Mouse (Mus musculus) MEL-GATA-1-ER (cell line): Measurements from ENCODE around the gene Hexim2.
A peak's percentile ranks its signal among the peaks of the same experiment; 100 is the strongest.

Experiments used
- DNase-seq: peaks from one replicate; pipeline ENCODE4 v3.0.0-alpha.2; 2012; ENCODE audit warnings: low read depth; ENCODE audit errors: extremely low read depth

Hexim2 gene

GRCm38 (mm10) chr11:103111881-103112551, 20.2 kb upstream of the Hexim2 start:
- no peak for DNase-seq

DNA sequence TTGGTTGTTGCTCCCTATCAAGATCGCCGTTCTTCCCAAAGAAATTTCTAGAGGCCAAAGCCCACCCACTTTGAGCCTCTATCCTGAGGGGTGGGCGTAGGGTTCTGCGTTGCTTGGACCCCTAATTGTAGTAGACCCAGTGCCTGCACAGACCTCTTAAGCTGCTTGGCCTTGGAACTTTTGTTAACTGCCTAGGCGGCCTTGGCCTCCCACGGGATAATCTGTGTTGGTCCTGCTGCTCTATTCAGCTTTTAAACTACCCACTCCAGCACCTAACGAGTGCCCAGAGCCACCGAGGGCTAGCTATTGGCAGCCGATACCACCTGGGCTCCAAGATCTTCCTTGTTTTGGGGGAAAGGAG, 19.7 kb upstream of the Hexim2 start:
- DNase-seq: no peak

GRCm38 (mm10) chr11:103113005-103113404, 19.2 kb upstream of the Hexim2 start:
- DNase-seq: no peak

GRCm38 (mm10) chr11:103113771-103114170, 18.5 kb upstream of the Hexim2 start:
- no peak for DNase-seq

- DNase-seq: peak; percentile 63
These were observed 17.8 kb upstream of the Hexim2 start for GRCm38 (mm10) chr11:103114270-103114943.

DNA sequence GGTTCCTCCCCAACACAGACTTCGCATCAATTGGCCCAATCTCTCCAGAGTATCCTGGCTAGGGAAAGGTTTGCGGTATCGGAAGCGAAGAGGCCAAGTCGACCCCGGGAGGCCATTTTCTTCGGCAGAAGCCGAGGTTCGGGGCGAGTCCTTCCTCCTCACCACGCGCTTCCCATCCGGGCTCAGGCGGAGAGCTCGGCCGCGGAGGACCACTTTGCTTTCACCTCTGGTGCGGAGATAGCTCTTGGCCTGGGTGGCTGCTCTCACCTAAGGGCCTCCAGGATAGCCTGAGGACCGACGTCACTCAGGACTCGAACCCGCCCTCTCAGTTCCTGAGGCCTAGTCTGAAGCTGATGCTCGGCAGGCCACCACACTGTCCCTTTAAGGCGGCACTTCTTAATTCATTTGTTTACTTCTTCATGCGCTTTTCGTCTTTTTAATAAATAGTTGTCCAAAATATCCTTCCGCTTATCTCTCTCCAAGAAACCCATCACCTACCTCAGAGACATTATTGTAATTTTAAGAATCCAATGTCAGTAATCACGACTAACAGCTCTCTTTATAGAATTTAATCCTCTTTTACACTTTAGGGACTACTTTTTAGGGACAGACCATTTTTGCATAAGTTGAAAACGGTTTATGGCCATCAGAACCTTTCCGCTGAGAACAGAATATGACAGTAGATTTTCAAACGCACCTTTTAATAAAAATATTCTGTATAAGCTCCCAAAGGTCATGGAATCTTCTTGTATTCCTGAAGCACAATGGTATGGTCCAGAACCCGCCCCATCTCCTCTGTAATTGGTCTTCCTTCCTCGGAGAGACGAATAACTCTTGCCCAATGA, 16.8 kb upstream of the Hexim2 start:
- peak; percentile 91 for DNase-seq

DNA sequence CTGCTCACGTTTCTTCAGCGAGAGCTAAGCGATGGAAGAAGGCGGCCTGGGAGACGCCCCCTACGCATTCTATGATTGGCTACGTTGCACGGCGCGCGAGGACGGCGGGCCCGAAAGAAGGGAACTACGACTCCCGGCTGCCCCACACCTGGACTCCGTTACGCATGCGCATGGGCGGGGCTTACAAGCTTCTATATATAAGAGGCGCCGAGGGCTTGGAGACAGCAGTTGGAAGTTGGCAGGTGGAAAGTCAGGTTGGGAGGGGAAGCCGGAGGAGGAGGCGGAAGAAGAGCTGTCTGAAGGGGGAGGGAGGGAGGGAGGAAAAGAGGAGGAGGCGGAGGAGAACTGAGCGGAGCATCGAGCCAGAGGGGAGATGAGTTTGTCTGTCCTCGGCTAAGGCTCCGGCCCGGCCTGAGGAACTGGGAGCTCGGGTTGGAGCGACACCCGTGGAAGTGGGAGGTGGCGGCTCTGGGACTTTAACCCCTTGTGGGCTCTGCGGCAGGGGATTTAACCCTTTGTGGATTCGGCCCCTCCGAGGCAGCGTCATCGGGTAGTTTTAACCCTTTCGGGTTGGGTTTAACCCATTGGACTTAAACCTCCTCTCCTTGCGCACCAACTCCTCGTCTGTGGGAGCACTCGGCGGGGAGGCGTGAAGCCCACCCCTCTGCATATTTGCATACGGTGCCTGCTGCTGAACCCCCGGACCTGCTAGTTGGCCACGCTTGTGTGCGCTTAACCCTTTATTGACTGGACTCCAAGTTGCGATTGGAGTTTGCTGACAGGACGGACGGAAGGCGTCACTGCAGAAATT, 16.0 kb upstream of the Hexim2 start, which contains the start of gene Hexim1:
Gene Hexim1 (plus strand): TSS at position 224 of the 811 bp plus-strand sequence.
- peak; percentile 98 for DNase-seq

DNA sequence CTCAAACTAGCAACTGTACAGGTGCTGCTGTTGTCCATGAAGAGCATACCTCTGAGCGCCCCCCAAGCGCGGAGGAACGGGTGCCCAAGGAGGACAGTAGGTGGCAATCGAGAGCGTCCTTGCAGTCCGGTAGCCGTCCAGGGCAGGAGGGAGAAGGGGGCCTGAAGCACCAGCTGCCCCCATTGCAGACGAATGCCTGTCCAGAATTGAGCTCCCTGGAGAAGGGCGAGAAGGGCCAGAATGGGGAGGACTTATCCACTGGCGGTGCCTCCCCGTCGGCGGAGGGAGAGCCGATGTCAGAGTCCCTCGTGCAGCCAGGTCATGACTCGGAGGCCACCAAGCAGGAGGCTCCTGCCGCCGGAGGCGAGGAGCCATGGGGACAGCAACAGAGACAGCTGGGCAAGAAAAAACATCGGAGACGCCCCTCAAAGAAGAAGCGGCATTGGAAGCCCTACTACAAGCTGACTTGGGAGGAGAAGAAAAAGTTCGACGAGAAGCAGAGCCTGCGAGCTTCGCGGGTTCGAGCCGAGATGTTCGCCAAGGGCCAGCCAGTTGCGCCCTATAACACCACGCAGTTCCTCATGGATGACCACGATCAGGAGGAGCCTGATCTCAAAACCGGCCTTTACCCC, 15.2 kb upstream of the Hexim2 start:
- peak; percentile 39 for DNase-seq

GRCm38 (mm10) chr11:103117591-103118009, 14.6 kb upstream of the Hexim2 start:
- DNase-seq: peak; percentile 24

- DNase-seq: no peak
These were observed 13.4 kb upstream of the Hexim2 start for GRCm38 (mm10) chr11:103118866-103119265.

- no peak for DNase-seq
These were observed 12.6 kb upstream of the Hexim2 start for GRCm38 (mm10) chr11:103119609-103120008.

DNA sequence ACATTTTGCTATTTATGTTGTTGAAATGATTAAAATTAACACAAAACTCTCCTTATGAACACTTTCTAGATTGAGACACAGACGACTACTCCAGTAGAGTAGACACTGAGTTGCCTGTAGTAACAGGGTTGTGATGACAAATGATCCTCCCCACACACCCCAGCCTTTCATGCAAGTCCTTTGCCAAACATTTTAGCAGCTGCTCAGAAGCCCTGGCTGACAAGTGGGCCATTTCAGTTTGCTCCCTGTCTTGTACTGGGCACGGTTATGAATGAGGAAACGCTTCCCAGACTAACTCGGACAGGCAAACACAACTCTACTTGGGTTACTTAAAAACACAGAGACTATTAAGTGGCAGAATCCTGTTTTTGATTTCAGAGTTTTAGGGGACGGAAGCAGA, 11.9 kb upstream of the Hexim2 start:
- no peak for DNase-seq

DNA sequence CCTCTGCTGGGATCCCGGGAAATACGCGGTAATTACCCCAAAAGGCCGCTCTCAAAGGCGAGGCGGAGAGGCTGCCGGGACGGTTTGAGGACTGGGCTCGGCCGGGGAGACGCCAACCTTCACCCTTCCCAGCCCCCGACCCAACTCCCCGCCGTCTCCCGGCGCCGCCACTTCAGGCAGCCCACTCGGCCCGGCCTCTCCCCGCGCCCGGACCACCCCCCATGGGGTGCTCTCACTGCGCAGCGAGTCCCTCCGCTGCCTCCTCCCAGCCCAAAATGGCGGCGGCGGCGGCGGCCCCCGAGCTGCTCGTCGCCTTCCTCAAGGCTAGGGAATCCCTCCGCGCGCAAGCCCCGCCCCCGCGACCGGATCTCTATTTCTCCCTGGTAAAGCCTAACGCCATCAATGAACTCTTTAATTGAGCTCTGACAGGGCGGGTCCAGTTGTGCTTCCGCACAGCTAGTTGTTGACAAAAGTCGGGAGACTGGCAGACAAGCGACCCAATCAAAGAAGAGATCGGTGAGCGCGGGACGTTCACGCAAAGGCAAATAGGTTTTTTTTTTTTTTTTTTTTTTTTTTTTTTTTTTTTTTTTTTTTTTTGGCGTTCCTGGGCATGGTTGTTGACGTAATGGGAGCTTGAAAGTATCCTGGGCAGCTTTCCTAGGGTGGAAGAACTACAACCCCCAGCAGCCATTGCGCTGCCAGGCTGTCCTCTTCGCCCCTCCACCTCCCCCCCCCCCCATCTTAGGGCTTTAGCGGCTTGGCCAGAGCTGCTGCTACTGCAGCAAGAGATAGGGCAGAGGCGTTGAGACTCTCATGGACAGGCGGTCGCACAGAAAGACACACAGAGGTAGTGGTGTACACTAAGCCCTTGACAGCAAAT, 587 bp downstream of the Hexim2 start:
- peak; percentile 100 for DNase-seq

DNA sequence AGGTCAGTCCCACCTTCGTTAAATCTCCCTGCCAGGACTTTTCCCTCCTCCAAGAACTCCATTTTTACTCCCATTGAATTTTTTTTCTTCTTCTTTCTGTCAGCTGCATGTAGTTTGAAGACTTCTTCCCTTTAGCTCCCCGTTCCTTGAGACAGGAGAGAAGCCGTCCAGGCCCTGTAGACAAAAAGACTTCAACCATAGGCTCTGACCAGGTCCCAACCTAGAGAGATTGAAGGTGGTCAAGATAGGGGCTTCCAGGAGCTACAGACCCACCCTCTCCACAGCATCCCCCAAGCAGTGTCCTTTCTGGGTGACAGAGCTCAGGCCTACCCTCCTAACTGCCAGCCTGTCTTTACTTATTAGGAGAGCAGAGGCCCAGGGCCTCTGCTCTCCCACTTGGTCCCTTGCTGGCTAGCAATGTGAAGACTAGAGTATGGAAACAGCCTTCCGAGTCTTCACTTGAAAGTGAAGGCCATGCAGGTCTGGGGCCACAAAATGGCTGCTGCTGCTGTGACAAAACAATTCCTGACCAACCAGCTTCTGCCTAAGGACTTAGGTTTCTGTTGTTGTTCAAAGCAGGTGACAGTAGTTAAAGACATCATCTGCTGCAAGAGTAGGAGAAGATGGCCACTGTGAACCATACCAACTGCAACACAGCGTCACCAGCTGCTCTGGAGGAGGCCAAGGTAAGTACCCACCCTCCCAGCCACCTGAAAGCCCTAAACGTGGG, 1.4 kb downstream of the Hexim2 start:
- no peak for DNase-seq

- no peak for DNase-seq
These were observed 2.0 kb downstream of the Hexim2 start for GRCm38 (mm10) chr11:103134221-103134620.

DNA sequence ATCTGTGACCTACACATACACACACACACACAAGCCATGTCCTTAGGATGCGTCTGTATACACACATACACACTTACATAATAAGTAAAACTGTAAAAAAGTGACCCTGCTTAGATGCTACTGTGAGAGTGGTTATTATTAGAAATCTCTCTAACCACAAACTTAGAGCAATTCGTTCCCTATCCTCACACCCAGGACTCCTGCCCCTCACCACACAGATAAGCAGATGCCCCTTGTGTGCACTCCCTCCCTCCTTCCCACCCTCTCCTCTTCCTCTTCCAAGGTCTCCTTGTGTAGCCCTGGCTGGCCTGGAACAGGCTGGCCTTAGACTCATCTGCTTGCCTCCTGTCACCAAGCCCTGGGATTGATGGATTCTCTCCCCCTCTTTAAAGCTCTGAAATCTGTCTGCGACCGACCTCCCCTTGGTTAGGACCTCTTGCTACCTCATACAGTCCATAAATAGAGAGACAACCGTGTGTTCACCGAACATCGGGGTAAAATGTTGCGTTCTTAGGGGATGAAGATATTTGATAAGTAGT, 3.9 kb downstream of the Hexim2 start:
- peak; percentile 87 for DNase-seq

GRCm38 (mm10) chr11:103139951-103140762, 7.9 kb downstream of the Hexim2 start:
- DNase-seq: no peak

- DNase-seq: no peak
These were observed 8.5 kb downstream of the Hexim2 start for GRCm38 (mm10) chr11:103140763-103141100.
